Mouse (Mus musculus) heart, embryonic 15.5 days (tissue): ENCODE results near the gene Cbr2. TPM values are rescaled to one million over a fixed set of nuclear protein-coding genes. Genes with fewer than 3 reads are reported as not detected.
"Not testable (repeated sequence)": the region's sequence is repeated elsewhere in the genome, so short reads cannot be mapped to it uniquely, and the experiment has no call there.

Experiments
- ATAC-seq: fragments of 200-750 bp; cut with Nextera tagmentation; replicated peaks from 2 replicates; pipeline ENCODE4 v1.8.0; 2017; ENCODE audit warnings: low read depth, moderate TSS enrichment; ENCODE audit not compliant: insufficient number of reproducible peaks, insufficient read depth, low FRiP score
- H3K27ac ChIP-seq: fragments of 300-500 bp; sonication (generic); 2 replicates; pipeline ENCODE4 v1.5.1; 2015; ENCODE audit warnings: mild to moderate bottlenecking, inconsistent platforms
- H3K27me3 ChIP-seq: fragments of 300-500 bp; sonication (generic); 2 replicates; pipeline ENCODE4 v1.6.1; 2015; ENCODE audit warnings: inconsistent platforms
- H3K36me3 ChIP-seq: fragments of 300-500 bp; sonication (generic); 2 replicates; pipeline ENCODE4 v1.6.1; 2015; ENCODE audit warnings: mild to moderate bottlenecking, inconsistent platforms
- H3K4me1 ChIP-seq: fragments of 300-500 bp; sonication (generic); replicated peaks from 2 replicates; pipeline ENCODE4 v1.6.1; 2015; ENCODE audit warnings: inconsistent platforms
- H3K4me2 ChIP-seq: fragments of 300-500 bp; sonication (generic); 2 replicates; pipeline ENCODE4 v1.6.1; 2015; ENCODE audit warnings: inconsistent platforms, mild to moderate bottlenecking, moderate library complexity
- H3K4me3 ChIP-seq: fragments of 300-500 bp; sonication (generic); 2 replicates; pipeline ENCODE4 v1.5.1; 2015; ENCODE audit warnings: mild to moderate bottlenecking, inconsistent platforms
- H3K9ac ChIP-seq: fragments of 300-500 bp; sonication (generic); 2 replicates; pipeline ENCODE4 v1.6.1; 2015; ENCODE audit warnings: mild to moderate bottlenecking, inconsistent platforms
- H3K9me3 ChIP-seq: fragments of 300-500 bp; sonication (generic); replicated peaks from 2 replicates; pipeline ENCODE4 v1.6.1; 2016; ENCODE audit warnings: inconsistent platforms
- WGBS: fragments of 180-500 bp; shearing (Covaris S2); methylation state at CpG from one replicate; pipeline ENCODE4 v1.1.7; 2015; ENCODE audit warnings: mixed read lengths; 5-methylcytosine and 5-hydroxymethylcytosine counted together
- polyA plus RNA-seq: library from polyadenylated mRNA; unstranded; fragments of >200 nt; fragmentation: Nextera tagmentation; extraction: Ambion mirVana; gene quantifications from 2 replicates; pipeline ENCODE4 v1.2.1, GENCODE M21; 2015

The Cbr2 gene
- polyA plus RNA-seq, 1 experiment from 2014 or later = 11.4 TPM

GRCm38 (mm10) chr11:120762672-120763041, 30.7 kb upstream of the Cbr2 start, which contains the start of gene Hmga1b:
Gene Hmga1b, plus strand, starts transcription at chr11:120762794.
- Histone ChIP-seq H3K4me1 (peaks cover 11% of the 10 kb centered on the region), H3K9ac (peak within 1 kb of the TSS; percentile 28; the same call in 1 of the 2 replicates), H3K27me3 (peaks cover 17% of the 10 kb centered on the region), H3K4me2 (peak within 1 kb of the TSS; percentile 53), H3K9me3 (0 out of 2 replicates have a peak, but pooled peaks cover 10% of the 10 kb centered on the region), H3K4me3 (peak within 1 kb of the TSS; percentile 22)
- 0 out of 2 replicates have a peak, but pooled peaks have one; percentile 12 for ATAC-seq
- 16% methylated on average over 14 of the region's 14 CpGs for WGBS
- H3K27ac ChIP-seq, H3K36me3 ChIP-seq: not testable (repeated sequence)

- 53% methylated on average over 14 of the region's 14 CpGs for WGBS
- ATAC-seq = 0 out of 2 replicates have a peak, but pooled peaks have one; percentile 36
- Histone ChIP-seq H3K27ac (no peak overlapping the region), H3K27me3 (peaks cover 17% of the 10 kb centered on the region), H3K9me3 (0 out of 2 replicates have a peak, but pooled peaks cover 10% of the 10 kb centered on the region), H3K4me3 (peak overlapping the region; percentile 22; the same call in 1 of the 2 replicates), H3K4me2 (peak overlapping the region; percentile 53), H3K4me1 (peaks cover 11% of the 10 kb centered on the region), H3K9ac (peak overlapping the region; percentile 28; the same call in 1 of the 2 replicates), H3K36me3 (no peaks in the 10 kb centered on the region)
Measured at GRCm38 (mm10) chr11:120761811-120762671, 30.1 kb upstream of the Cbr2 start.

- no peak for ATAC-seq
Measured at GRCm38 (mm10) chr11:120760236-120760635, 28.3 kb upstream of the Cbr2 start.

GRCm38 (mm10) chr11:120751606-120752005, 19.7 kb upstream of the Cbr2 start:
- Histone ChIP-seq H3K4me3 (no peak overlapping the region), H3K27ac (no peak overlapping the region), H3K4me2 (no peak overlapping the region), H3K27me3 (0 out of 2 replicates have a peak, but pooled peaks cover 3% of the 10 kb centered on the region), H3K9me3 (no peaks in the 10 kb centered on the region), H3K36me3 (no peaks in the 10 kb centered on the region), H3K4me1 (no peaks in the 10 kb centered on the region), H3K9ac (no peak overlapping the region)
- WGBS = 65% methylated on average over 4 of the region's 4 CpGs
- ATAC-seq = no peak

More at GRCm38 (mm10) chr11:120760236-120760635, 28.3 kb upstream of the Cbr2 start:
- Histone ChIP-seq H3K4me1 (peaks cover 11% of the 10 kb centered on the region), H3K9me3 (0 out of 2 replicates have a peak, but pooled peaks cover 10% of the 10 kb centered on the region), H3K4me3 (no peak overlapping the region), H3K4me2 (no peak overlapping the region), H3K9ac (no peak overlapping the region), H3K27ac (no peak overlapping the region), H3K36me3 (no peaks in the 10 kb centered on the region), H3K27me3 (peaks cover 12% of the 10 kb centered on the region; the same call in 1 of the 2 replicates)
- 71% methylated on average over 9 of the region's 9 CpGs for WGBS

GRCm38 (mm10) chr11:120749430-120749829, 17.5 kb upstream of the Cbr2 start:
- no peak overlapping the region for H3K4me2 ChIP-seq
- no peak overlapping the region for H3K9ac ChIP-seq
- H3K27ac ChIP-seq = no peak overlapping the region
- WGBS = 58% methylated on average over 8 of the region's 8 CpGs
- no peaks in the 10 kb centered on the region for H3K4me1 ChIP-seq
- no peak for ATAC-seq
- no peaks in the 10 kb centered on the region for H3K36me3 ChIP-seq
- 0 out of 2 replicates have a peak, but pooled peaks cover 3% of the 10 kb centered on the region for H3K27me3 ChIP-seq
- no peaks in the 10 kb centered on the region for H3K9me3 ChIP-seq
- H3K4me3 ChIP-seq = no peak overlapping the region

DNA sequence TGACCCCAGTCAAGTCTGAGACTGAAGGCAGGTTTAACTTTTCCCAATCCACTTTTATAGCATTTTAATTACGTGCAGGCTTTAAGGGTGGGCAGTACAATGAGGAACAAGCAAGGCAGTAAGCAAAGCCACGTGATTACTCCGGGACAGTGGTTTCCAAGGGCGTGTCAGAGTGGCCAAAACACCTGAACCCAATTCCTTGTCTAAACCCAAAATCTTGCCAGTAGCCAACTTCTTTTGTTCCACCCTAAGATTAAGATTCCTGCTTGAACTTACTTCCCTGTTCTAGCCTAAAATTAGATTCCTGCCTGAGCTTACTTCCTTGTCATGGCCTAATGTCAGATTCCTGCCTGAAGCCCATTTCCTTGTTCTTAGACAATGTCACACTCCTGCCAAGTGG, 16.1 kb upstream of the Cbr2 start:
- H3K4me3 ChIP-seq = no peak overlapping the region
- H3K4me2 ChIP-seq = no peak overlapping the region
- H3K9me3 ChIP-seq = no peaks in the 10 kb centered on the region
- H3K27me3 ChIP-seq = 0 out of 2 replicates have a peak, but pooled peaks cover 3% of the 10 kb centered on the region
- no peaks in the 10 kb centered on the region for H3K36me3 ChIP-seq
- no peak overlapping the region for H3K27ac ChIP-seq
- WGBS = 68% methylated on average over 4 of the region's 4 CpGs
- H3K9ac ChIP-seq = no peak overlapping the region
- no peak for ATAC-seq
- H3K4me1 ChIP-seq = no peaks in the 10 kb centered on the region

DNA sequence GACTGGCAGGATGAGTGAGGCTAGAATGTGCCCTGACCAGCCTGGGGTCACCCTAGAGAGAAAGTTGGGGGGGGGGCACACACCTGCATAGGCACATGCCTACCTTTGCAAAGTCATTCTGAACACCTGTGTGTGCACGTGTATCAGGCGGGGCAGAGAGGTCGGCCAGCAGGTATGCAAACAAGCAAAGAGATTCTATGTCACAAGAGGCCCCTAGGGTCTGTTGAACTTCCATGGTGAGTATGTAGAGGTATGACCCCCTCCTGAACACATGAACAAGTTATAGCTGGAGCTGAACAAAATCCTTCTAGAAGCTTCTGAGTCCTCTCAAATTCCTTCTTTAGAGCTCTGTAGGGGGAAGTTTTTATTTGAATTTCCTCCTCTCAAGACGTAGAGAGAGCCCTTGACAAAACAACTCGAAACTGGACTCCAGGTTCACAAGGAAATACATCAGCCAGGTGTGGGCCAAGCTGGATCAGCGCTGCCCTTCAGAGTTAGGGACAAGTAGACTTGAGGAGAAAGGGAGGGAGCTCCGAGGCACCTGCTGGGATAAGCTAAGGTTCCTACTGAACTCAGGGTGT, 12.3 kb upstream of the Cbr2 start:
- 69% methylated on average over 7 of the region's 7 CpGs for WGBS
- Histone ChIP-seq H3K4me3 (no peak overlapping the region), H3K9me3 (no peaks in the 10 kb centered on the region), H3K4me1 (no peaks in the 10 kb centered on the region), H3K27ac (peak overlapping the region; percentile 24; the same call in 1 of the 2 replicates), H3K36me3 (no peaks in the 10 kb centered on the region), H3K4me2 (no peak overlapping the region), H3K27me3 (0 out of 2 replicates have a peak, but pooled peaks cover 2% of the 10 kb centered on the region), H3K9ac (no peak overlapping the region)
- 0 out of 2 replicates have a peak, but pooled peaks have one; percentile 4 for ATAC-seq

DNA sequence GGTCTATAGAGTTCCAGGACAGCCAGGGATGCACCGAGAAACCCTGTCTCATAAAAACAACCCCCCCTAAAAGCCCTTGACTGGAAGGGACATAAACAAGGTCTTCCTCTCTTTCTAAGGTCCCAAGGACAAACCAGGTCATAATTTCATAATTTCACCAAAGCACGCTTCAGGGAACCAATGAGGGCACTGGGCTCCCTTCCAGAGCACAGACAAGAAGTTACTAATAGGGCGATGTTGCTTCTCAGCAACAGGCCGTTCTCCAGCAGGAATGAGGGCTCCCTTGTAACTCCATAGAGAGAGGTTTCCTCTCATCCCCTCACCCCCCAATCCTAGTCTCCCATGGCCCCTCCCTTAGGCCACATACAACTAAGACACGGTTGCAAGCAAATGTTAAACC, 9.1 kb upstream of the Cbr2 start:
- Histone ChIP-seq H3K36me3 (no peaks in the 10 kb centered on the region), H3K9ac (no peak overlapping the region), H3K27me3 (0 out of 2 replicates have a peak, but pooled peaks cover 2% of the 10 kb centered on the region), H3K4me1 (no peaks in the 10 kb centered on the region), H3K4me2 (no peak overlapping the region), H3K9me3 (no peaks in the 10 kb centered on the region), H3K4me3 (no peak overlapping the region), H3K27ac (no peak overlapping the region)
- no peak for ATAC-seq
- WGBS = 83% methylated on average over 5 of the region's 5 CpGs

DNA sequence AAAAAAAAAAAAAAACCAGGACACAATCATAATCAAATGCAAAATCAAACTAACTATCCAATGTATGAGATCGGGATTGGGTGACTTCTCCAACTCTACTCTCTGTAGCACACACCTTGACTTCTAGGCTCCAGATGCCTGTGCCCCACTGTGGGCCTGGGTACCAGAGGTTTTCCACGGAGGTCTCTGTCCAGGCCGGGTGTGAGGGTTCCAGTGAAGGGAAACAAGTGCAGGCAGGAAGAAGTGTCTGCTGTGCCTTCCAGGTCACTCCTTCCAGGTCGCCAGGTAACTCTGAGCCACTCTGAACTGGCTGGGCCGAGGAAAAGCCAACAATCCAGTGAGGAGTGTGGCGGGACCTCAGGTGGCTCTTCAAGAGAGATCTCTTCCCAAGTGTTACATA, 4.5 kb upstream of the Cbr2 start:
- no peak overlapping the region for H3K4me3 ChIP-seq
- no peak overlapping the region for H3K27ac ChIP-seq
- ATAC-seq = no peak
- H3K4me1 ChIP-seq = peaks cover 6% of the 10 kb centered on the region
- WGBS = 58% methylated on average over 6 of the region's 6 CpGs
- no peak overlapping the region for H3K9ac ChIP-seq
- H3K9me3 ChIP-seq = no peaks in the 10 kb centered on the region
- 0 out of 2 replicates have a peak, but pooled peaks cover 2% of the 10 kb centered on the region for H3K27me3 ChIP-seq
- no peak overlapping the region for H3K4me2 ChIP-seq
- no peaks in the 10 kb centered on the region for H3K36me3 ChIP-seq

- no peaks in the 10 kb centered on the region for H3K9me3 ChIP-seq
- no peak overlapping the region for H3K27ac ChIP-seq
- no peak overlapping the region for H3K4me3 ChIP-seq
- no peak for ATAC-seq
- H3K4me1 ChIP-seq = peaks cover 6% of the 10 kb centered on the region
- no peak overlapping the region for H3K9ac ChIP-seq
- WGBS = 47% methylated on average over 6 of the region's 6 CpGs
- no peak overlapping the region for H3K4me2 ChIP-seq
- peaks cover 15% of the 10 kb centered on the region; the same call in 1 of the 2 replicates for H3K27me3 ChIP-seq
- no peaks in the 10 kb centered on the region for H3K36me3 ChIP-seq
Measured at GRCm38 (mm10) chr11:120733521-120733920, 1.6 kb upstream of the Cbr2 start.

GRCm38 (mm10) chr11:120731395-120731794, 519 bp downstream of the Cbr2 start:
- H3K36me3 ChIP-seq = no peaks in the 10 kb centered on the region
- H3K27me3 ChIP-seq = peaks cover 21% of the 10 kb centered on the region
- no peak overlapping the region for H3K27ac ChIP-seq
- H3K4me3 ChIP-seq = no peak overlapping the region
- 97% methylated on average over 1 of the region's 1 CpGs for WGBS
- H3K9ac ChIP-seq = no peak overlapping the region
- ATAC-seq = no peak
- peaks cover 12% of the 10 kb centered on the region for H3K4me1 ChIP-seq
- no peaks in the 10 kb centered on the region for H3K9me3 ChIP-seq
- no peak overlapping the region for H3K4me2 ChIP-seq
